Mouse (Mus musculus) limb, embryonic 11.5 days (tissue): Measurements from ENCODE around the gene Nup93. TPM values are rescaled to one million over a fixed set of nuclear protein-coding genes. Genes with fewer than 3 reads are reported as not detected.

Experiments used
- ATAC-seq: fragments of 200-750 bp; cut with Nextera tagmentation; 2 replicates; pipeline ENCODE4 v1.8.0; 2017; ENCODE audit warnings: low read depth; ENCODE audit not compliant: insufficient number of reproducible peaks, low FRiP score, low TSS enrichment
- DNase-seq: peaks from one replicate; pipeline ENCODE4 v3.0.0-alpha.2; 2015; ENCODE audit warnings: low spot score
- H3K27ac ChIP-seq: fragments of 300-500 bp; sonication (generic); replicated peaks from 2 replicates; pipeline ENCODE4 v1.5.1; 2014; ENCODE audit warnings: low read depth, mild to moderate bottlenecking, low read length
- H3K27me3 ChIP-seq: fragments of 300-500 bp; sonication (generic); 2 replicates; pipeline ENCODE4 v1.6.1; 2014; ENCODE audit warnings: mild to moderate bottlenecking, low read length, mixed read lengths; ENCODE audit not compliant: control insufficient read depth, insufficient read depth
- H3K36me3 ChIP-seq: fragments of 300-500 bp; sonication (generic); 2 replicates; pipeline ENCODE4 v1.6.1; 2014; ENCODE audit warnings: mild to moderate bottlenecking, low read length, moderate library complexity, mixed read lengths; ENCODE audit not compliant: control insufficient read depth, insufficient read depth
- H3K4me1 ChIP-seq: fragments of 300-500 bp; sonication (generic); 2 replicates; pipeline ENCODE4 v1.6.1; 2014; ENCODE audit warnings: low read length, mixed read lengths; ENCODE audit not compliant: control insufficient read depth, insufficient read depth
- H3K4me2 ChIP-seq: fragments of 300-500 bp; sonication (generic); 2 replicates; pipeline ENCODE4 v1.6.1; 2014; ENCODE audit warnings: low read depth, mild to moderate bottlenecking, moderate library complexity; ENCODE audit not compliant: severe bottlenecking
- H3K4me3 ChIP-seq: fragments of 300-500 bp; sonication (generic); 2 replicates; pipeline ENCODE4 v1.5.1; 2014; ENCODE audit warnings: low read depth, low read length
- H3K9ac ChIP-seq: fragments of 300-500 bp; sonication (generic); 2 replicates; pipeline ENCODE4 v1.6.1; 2014; ENCODE audit warnings: mild to moderate bottlenecking, low read length
- H3K9me3 ChIP-seq: fragments of 300-500 bp; sonication (generic); 2 replicates; pipeline ENCODE4 v1.6.1; 2016; ENCODE audit warnings: low read length; ENCODE audit not compliant: control insufficient read depth
- whole genome bisulfite sequencing: fragments of 180-500 bp; shearing (Covaris S2); extraction: QIAGEN DNeasy Blood & Tissue Kit; methylation state at CpG from one replicate; pipeline ENCODE4 v1.1.7; 2014; 5-methylcytosine and 5-hydroxymethylcytosine counted together
- polyA plus RNA-seq: library from polyadenylated mRNA; unstranded; fragments of >200 nt; fragmentation: Nextera tagmentation; extraction: Ambion mirVana; gene quantifications from 2 replicates; pipeline ENCODE4 v1.2.1, GENCODE M21; 2014

The Nup93 gene
- polyA plus RNA-seq, 1 experiment from 2014 or later: 128 TPM

- H3K9ac ChIP-seq: no peak overlapping the region
- H3K4me1 ChIP-seq: no peaks in the 10 kb centered on the region; the same call in 1 of the 2 replicates
- no peaks in the 10 kb centered on the region for H3K9me3 ChIP-seq
- H3K27ac ChIP-seq: no peak overlapping the region
- DNase-seq (no peak), ATAC-seq (no peak)
- H3K4me2 ChIP-seq: no peak overlapping the region
- no peaks in the 10 kb centered on the region for H3K36me3 ChIP-seq
- H3K4me3 ChIP-seq: no peak overlapping the region
- H3K27me3 ChIP-seq: no peaks in the 10 kb centered on the region
- WGBS: 92% methylated on average over 7 of the region's 7 CpGs
Measured at GRCm38 (mm10) chr8:94194591-94195223, 19.7 kb upstream of the Nup93 start.

DNA sequence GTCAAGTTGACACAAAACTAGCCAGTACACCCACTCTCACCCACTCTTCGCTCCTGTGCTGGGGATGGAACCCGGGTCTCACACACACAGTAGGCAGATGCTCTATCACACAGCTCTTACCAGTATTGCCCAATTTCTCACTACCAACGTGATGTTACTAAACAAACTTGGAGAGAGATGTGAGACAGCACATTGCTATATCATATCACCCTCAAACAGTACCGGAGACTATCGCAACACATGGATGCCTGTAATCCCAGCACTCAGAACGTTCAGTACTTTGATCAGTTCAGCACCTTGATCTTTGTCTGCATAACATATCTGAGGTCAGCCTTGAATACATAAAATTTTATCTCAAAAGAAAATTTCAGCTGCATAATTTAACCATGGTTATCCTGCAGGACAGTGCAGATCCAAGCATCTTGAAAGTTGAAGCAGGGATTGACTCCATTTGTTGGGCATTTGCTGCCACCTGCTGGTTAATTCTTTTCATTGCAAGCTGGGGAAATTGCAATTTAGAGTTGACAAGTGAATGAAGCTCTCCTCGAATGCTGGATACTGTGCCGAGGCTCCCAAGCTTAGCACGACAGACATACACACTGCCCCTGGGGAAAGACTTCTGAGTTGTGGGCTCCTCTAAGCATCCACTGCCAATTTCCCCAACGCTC, 15.0 kb upstream of the Nup93 start:
- Histone ChIP-seq H3K9ac (no peak overlapping the region), H3K27me3 (no peaks in the 10 kb centered on the region), H3K4me3 (no peak overlapping the region), H3K4me1 (no peaks in the 10 kb centered on the region), H3K36me3 (no peaks in the 10 kb centered on the region), H3K4me2 (no peak overlapping the region), H3K9me3 (no peaks in the 10 kb centered on the region), H3K27ac (no peak overlapping the region)
- peak; percentile 86 for DNase-seq
- ATAC-seq: no peak
- 43% methylated on average over 10 of the region's 10 CpGs for WGBS

DNA sequence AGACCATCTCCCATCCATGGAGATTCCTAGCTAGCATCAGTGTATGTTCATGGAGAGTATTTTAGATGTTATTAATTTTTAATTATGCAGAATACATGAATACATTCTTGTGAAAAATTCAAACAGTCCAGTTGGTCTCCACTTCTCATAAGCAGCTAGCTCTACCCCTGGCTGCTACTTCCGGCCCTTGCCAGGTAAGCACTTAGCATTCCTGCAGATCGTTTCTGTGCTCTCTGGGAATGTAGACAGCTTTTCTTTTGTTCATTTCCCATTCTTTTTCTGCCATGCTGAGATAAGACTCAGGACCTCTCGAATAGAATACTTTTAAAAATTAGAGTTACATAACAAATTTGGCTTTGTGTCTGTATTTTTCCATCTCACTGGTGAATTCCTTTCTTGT, 10.3 kb upstream of the Nup93 start:
- WGBS: 70% methylated on average over 3 of the region's 3 CpGs

DNA sequence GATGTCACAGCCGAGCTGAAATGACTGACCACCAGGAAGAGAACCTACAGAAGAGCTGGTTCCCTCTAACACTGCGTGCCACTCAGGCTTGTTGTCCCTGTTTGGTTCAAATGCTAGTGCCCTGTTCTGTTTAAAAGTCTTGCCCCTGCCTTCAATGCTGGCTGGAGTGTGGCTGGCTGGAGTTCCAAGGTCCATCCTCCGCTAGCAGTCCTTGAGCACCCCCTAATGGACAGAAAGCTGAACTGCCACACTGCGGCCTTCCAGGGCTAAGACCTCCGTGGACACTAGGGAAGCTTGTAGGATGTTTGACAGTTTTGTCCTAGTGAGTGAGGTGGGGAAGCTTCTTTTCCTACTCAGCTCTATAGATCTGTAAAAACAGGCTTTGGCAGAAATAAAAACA, 8.6 kb upstream of the Nup93 start:
- Histone ChIP-seq H3K4me2 (no peak overlapping the region), H3K36me3 (no peaks in the 10 kb centered on the region), H3K9ac (no peak overlapping the region), H3K4me1 (no peaks in the 10 kb centered on the region), H3K4me3 (no peak overlapping the region), H3K9me3 (no peaks in the 10 kb centered on the region), H3K27ac (no peak overlapping the region), H3K27me3 (no peaks in the 10 kb centered on the region)
- 17% methylated on average over 5 of the region's 5 CpGs for WGBS
- no peak for ATAC-seq
- DNase-seq: peak; percentile 88

More for the DNA sequence above, 10.3 kb upstream of the Nup93 start:
- H3K36me3 ChIP-seq: no peaks in the 10 kb centered on the region
- H3K27ac ChIP-seq: no peak overlapping the region
- H3K4me3 ChIP-seq: no peak overlapping the region
- no peak overlapping the region for H3K4me2 ChIP-seq
- H3K27me3 ChIP-seq: no peaks in the 10 kb centered on the region
- no peaks in the 10 kb centered on the region for H3K4me1 ChIP-seq
- no peak for DNase-seq
- ATAC-seq: no peak
- no peak overlapping the region for H3K9ac ChIP-seq
- no peaks in the 10 kb centered on the region for H3K9me3 ChIP-seq

GRCm38 (mm10) chr8:94206256-94206655, 8.1 kb upstream of the Nup93 start:
- no peak overlapping the region for H3K4me2 ChIP-seq
- no peak overlapping the region for H3K9ac ChIP-seq
- H3K36me3 ChIP-seq: no peaks in the 10 kb centered on the region
- H3K9me3 ChIP-seq: no peaks in the 10 kb centered on the region
- DNase-seq (no peak), ATAC-seq (no peak)
- no peak overlapping the region for H3K27ac ChIP-seq
- WGBS: 78% methylated on average over 8 of the region's 8 CpGs
- no peak overlapping the region for H3K4me3 ChIP-seq
- H3K4me1 ChIP-seq: no peaks in the 10 kb centered on the region
- no peaks in the 10 kb centered on the region for H3K27me3 ChIP-seq

DNA sequence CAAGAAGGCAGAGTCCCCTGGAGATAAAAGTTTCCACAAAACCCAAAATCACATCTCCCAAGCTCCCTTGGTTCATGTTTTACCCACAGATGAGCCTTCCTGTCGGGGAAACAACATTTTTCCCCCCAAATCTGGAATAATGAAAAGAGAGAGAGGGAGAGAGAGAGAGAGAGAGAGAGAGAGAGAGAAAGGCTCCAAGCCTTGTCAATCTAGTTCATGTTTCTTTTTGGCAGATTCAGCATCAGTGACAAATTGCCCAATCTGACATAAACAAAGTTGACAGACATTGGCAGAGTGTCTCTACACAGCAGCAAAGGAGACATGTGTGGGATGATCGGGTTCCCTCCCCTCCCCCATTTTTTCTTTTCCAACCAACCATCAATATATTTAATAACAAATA, 6.9 kb upstream of the Nup93 start:
- no peak for ATAC-seq
- no peak for DNase-seq
- Histone ChIP-seq H3K4me1 (no peaks in the 10 kb centered on the region), H3K9me3 (no peaks in the 10 kb centered on the region), H3K27ac (no peak overlapping the region), H3K36me3 (no peaks in the 10 kb centered on the region), H3K9ac (no peak overlapping the region), H3K4me3 (no peak overlapping the region), H3K27me3 (no peaks in the 10 kb centered on the region), H3K4me2 (no peak overlapping the region)
- WGBS: 69% methylated on average over 2 of the region's 2 CpGs

DNA sequence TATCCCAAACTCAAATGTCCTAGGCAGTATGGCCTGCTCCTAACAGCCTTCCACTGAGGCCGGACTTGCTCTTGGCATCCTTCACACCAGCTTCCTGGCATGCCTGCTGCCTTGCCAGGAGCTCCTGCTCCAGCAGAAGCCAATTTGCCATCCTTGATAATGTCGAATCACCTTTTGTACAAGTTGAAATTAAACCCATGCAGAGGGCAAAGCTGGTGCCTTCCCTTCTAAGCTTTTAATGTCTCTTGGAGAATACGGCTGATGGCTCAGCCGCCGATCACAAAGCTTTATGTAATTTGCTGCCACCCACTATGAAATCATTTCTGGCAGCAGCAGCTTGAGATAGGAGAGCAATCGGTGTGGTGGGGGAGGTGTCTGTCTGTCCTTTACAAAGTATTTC, 4.7 kb upstream of the Nup93 start:
- H3K4me3 ChIP-seq: no peak overlapping the region
- ATAC-seq: no peak
- no peaks in the 10 kb centered on the region for H3K36me3 ChIP-seq
- WGBS: 91% methylated on average over 6 of the region's 6 CpGs
- H3K27ac ChIP-seq: no peak overlapping the region
- H3K4me2 ChIP-seq: no peak overlapping the region
- no peak for DNase-seq
- 0 out of 2 replicates have a peak, but pooled peaks cover 3% of the 10 kb centered on the region for H3K4me1 ChIP-seq
- H3K9ac ChIP-seq: no peak overlapping the region
- H3K9me3 ChIP-seq: no peaks in the 10 kb centered on the region
- H3K27me3 ChIP-seq: no peaks in the 10 kb centered on the region

DNA sequence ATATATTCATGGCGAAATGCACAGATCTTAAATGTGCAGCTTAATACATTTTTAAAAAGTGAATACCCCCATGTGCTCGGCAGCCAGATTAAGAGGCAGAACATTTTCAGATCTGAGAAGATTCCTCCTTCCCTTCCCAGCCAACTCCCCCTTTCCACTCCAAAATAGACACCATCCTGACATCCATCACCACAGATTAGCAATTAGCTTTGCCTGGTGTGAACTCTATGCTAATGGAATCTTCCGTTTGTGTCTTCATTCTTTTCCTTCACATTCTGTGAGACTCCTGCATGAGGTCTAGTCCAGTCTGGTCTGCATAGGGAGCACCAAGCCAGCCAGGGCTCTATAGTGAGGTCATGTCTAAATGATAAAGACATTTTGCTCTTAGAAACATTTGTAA, 4.1 kb upstream of the Nup93 start:
- Histone ChIP-seq H3K4me1 (peaks cover 5% of the 10 kb centered on the region; the same call in 1 of the 2 replicates), H3K27me3 (no peaks in the 10 kb centered on the region), H3K36me3 (no peaks in the 10 kb centered on the region), H3K9me3 (no peaks in the 10 kb centered on the region), H3K27ac (no peak overlapping the region), H3K4me3 (no peak overlapping the region), H3K4me2 (no peak overlapping the region), H3K9ac (no peak overlapping the region)
- DNase-seq (no peak), ATAC-seq (no peak)
- WGBS: 77% methylated on average over 3 of the region's 3 CpGs
